Mouse (Mus musculus): ENCODE results near the gene Xkr8. TPM values are rescaled to one million over a fixed set of nuclear protein-coding genes. Genes with fewer than 3 reads are reported as not detected.
A peak's percentile ranks its signal among the peaks of the same experiment; 100 is the strongest.

The Xkr8 gene
- polyA plus RNA-seq, 1 experiment: 7.6 TPM

- no peak overlapping the region for H3K4me3 ChIP-seq (replicated peaks; ENCODE audit: insufficient read depth, low read depth, low read length)
- no peaks in the 10 kb centered on the region for H3K4me1 ChIP-seq (ENCODE audit: control insufficient read depth, insufficient read depth, low read length)
- no peaks in the 10 kb centered on the region for H3K27me3 ChIP-seq (ENCODE audit: control insufficient read depth, insufficient read depth, low read length)
- TF ChIP-seq CTCF (IDR thresholded peaks at IDR 0.05; ENCODE audit: borderline replicate concordance, insufficient read depth, low read depth, low read length) (no peak), POLR2A (IDR thresholded peaks at IDR 0.05; ENCODE audit: borderline replicate concordance, insufficient read depth, low read length) (no peak)
- DNase-seq: no peak
- WGBS: 57% methylated on average over 6 of the region's 6 CpGs
- no peak overlapping the region for H3K27ac ChIP-seq (ENCODE audit: insufficient read depth, low read length)
These were observed 30.3 kb upstream of the Xkr8 start for GRCm38 (mm10) chr4:132762602-132763001.

- TF ChIP-seq CTCF (IDR thresholded peaks at IDR 0.05; ENCODE audit: borderline replicate concordance, insufficient read depth, low read depth, low read length): no peak
- no peak for TF ChIP-seq POLR2A (IDR thresholded peaks at IDR 0.05; ENCODE audit: borderline replicate concordance, insufficient read depth, low read length)
- 57% methylated on average over 3 of the region's 3 CpGs for WGBS
- no peaks in the 10 kb centered on the region for H3K4me1 ChIP-seq (ENCODE audit: control insufficient read depth, insufficient read depth, low read length)
- H3K27me3 ChIP-seq (ENCODE audit: control insufficient read depth, insufficient read depth, low read length): no peaks in the 10 kb centered on the region
- H3K4me3 ChIP-seq (replicated peaks; ENCODE audit: insufficient read depth, low read depth, low read length): no peak overlapping the region
- DNase-seq: no peak
- H3K27ac ChIP-seq (ENCODE audit: insufficient read depth, low read length): no peak overlapping the region
These were observed 27.9 kb upstream of the Xkr8 start for GRCm38 (mm10) chr4:132760296-132760695.

- H3K4me3 ChIP-seq (replicated peaks; ENCODE audit: insufficient read depth, low read depth, low read length): no peak overlapping the region
- H3K27ac ChIP-seq (ENCODE audit: insufficient read depth, low read length): no peak overlapping the region
- TF ChIP-seq CTCF (IDR thresholded peaks at IDR 0.05; ENCODE audit: borderline replicate concordance, insufficient read depth, low read depth, low read length) (no peak), POLR2A (IDR thresholded peaks at IDR 0.05; ENCODE audit: borderline replicate concordance, insufficient read depth, low read length) (no peak)
- 89% methylated on average over 7 of the region's 7 CpGs for WGBS
- H3K27me3 ChIP-seq (ENCODE audit: control insufficient read depth, insufficient read depth, low read length): no peaks in the 10 kb centered on the region
- DNase-seq: no peak
- H3K4me1 ChIP-seq (ENCODE audit: control insufficient read depth, insufficient read depth, low read length): no peaks in the 10 kb centered on the region
These were observed 25.4 kb upstream of the Xkr8 start for GRCm38 (mm10) chr4:132757633-132758351.

GRCm38 (mm10) chr4:132756974-132757373 is 24.6 kb upstream of the Xkr8 start, which contains the start of gene Smpdl3b:
Gene Smpdl3b (minus strand): TSS chr4:132757252.
- H3K4me3 ChIP-seq (replicated peaks; ENCODE audit: insufficient read depth, low read depth, low read length): peak within 1 kb of the TSS; percentile 35
- DNase-seq: peak; percentile 42 to 48
- H3K4me1 ChIP-seq (ENCODE audit: control insufficient read depth, insufficient read depth, low read length): no peaks in the 10 kb centered on the region
- under 1% methylated on average over 22 of the region's 22 CpGs for WGBS
- no peak within 1 kb of the TSS for H3K27ac ChIP-seq (ENCODE audit: insufficient read depth, low read length)
- no peaks in the 10 kb centered on the region for H3K27me3 ChIP-seq (ENCODE audit: control insufficient read depth, insufficient read depth, low read length)
- TF ChIP-seq POLR2A (IDR thresholded peaks at IDR 0.05; ENCODE audit: borderline replicate concordance, insufficient read depth, low read length) (no peak), CTCF (IDR thresholded peaks at IDR 0.05; ENCODE audit: borderline replicate concordance, insufficient read depth, low read depth, low read length) (peak; percentile 44; the same call in 1 of the 2 replicates)

- Histone ChIP-seq H3K27me3 (ENCODE audit: control insufficient read depth, insufficient read depth, low read length) (no peaks in the 10 kb centered on the region), H3K4me1 (ENCODE audit: control insufficient read depth, insufficient read depth, low read length) (no peaks in the 10 kb centered on the region), H3K4me3 (replicated peaks; ENCODE audit: insufficient read depth, low read depth, low read length) (no peak overlapping the region), H3K27ac (ENCODE audit: insufficient read depth, low read length) (no peak overlapping the region)
- WGBS: 71% methylated on average over 6 of the region's 6 CpGs
- TF ChIP-seq POLR2A (IDR thresholded peaks at IDR 0.05; ENCODE audit: borderline replicate concordance, insufficient read depth, low read length): no peak
- no peak for TF ChIP-seq CTCF (IDR thresholded peaks at IDR 0.05; ENCODE audit: borderline replicate concordance, insufficient read depth, low read depth, low read length)
- DNase-seq: no peak
These were observed 20.6 kb upstream of the Xkr8 start for GRCm38 (mm10) chr4:132752992-132753391.

GRCm38 (mm10) chr4:132749258-132749982 is 17.1 kb upstream of the Xkr8 start:
- TF ChIP-seq CTCF (IDR thresholded peaks at IDR 0.05; ENCODE audit: borderline replicate concordance, insufficient read depth, low read depth, low read length) (no peak), POLR2A (IDR thresholded peaks at IDR 0.05; ENCODE audit: borderline replicate concordance, insufficient read depth, low read length) (no peak)
- no peaks in the 10 kb centered on the region for H3K27me3 ChIP-seq (ENCODE audit: control insufficient read depth, insufficient read depth, low read length)
- no peaks in the 10 kb centered on the region for H3K4me1 ChIP-seq (ENCODE audit: control insufficient read depth, insufficient read depth, low read length)
- no peak for DNase-seq
- H3K4me3 ChIP-seq (replicated peaks; ENCODE audit: insufficient read depth, low read depth, low read length): no peak overlapping the region
- WGBS: 80% methylated on average over 6 of the region's 6 CpGs
- H3K27ac ChIP-seq (ENCODE audit: insufficient read depth, low read length): no peak overlapping the region

- Histone ChIP-seq H3K4me3 (replicated peaks; ENCODE audit: insufficient read depth, low read depth, low read length) (no peak overlapping the region), H3K27ac (ENCODE audit: insufficient read depth, low read length) (no peak overlapping the region), H3K4me1 (ENCODE audit: control insufficient read depth, insufficient read depth, low read length) (no peaks in the 10 kb centered on the region), H3K27me3 (ENCODE audit: control insufficient read depth, insufficient read depth, low read length) (no peaks in the 10 kb centered on the region)
- no peak for DNase-seq
- WGBS: 92% methylated on average over 4 of the region's 4 CpGs
- TF ChIP-seq CTCF (IDR thresholded peaks at IDR 0.05; ENCODE audit: borderline replicate concordance, insufficient read depth, low read depth, low read length) (no peak), POLR2A (IDR thresholded peaks at IDR 0.05; ENCODE audit: borderline replicate concordance, insufficient read depth, low read length) (no peak)
These were observed 16.4 kb upstream of the Xkr8 start for GRCm38 (mm10) chr4:132748778-132749177.
